Mouse (Mus musculus): ENCODE results near the gene Slc35f2.

- TF ChIP-seq CTCF (IDR thresholded peaks at IDR 0.05; ENCODE audit: borderline replicate concordance, insufficient read depth, low read length), result no peak
- no peak for TF ChIP-seq POLR2A (IDR thresholded peaks at IDR 0.05; ENCODE audit: low read depth, low read length)
These were observed 15.4 kb downstream of the Slc35f2 start for GRCm38 (mm10) chr9:53786561-53787407.

All from embryonic fibroblast, embryonic 13.5 days (primary cell).